Mouse (Mus musculus) T-helper 2 cell (primary cell): Measurements from ENCODE around the gene Cacna1f.

ENCODE experiments used
- in situ Hi-C: fragments of 300-600 bp; cut with MboI, MseI; formaldehyde crosslinking; loops from one replicate; pipeline ENCODE4 v1.15.1; 2025; ENCODE audit warnings: high pct_unique_total_duplicates

Cacna1f gene

GRCm38 (mm10) chrX:7674284-7675000 lies 67.6 kb downstream of the Cacna1f start:
- in situ Hi-C loops = no loop called here

- in situ Hi-C loops = loop anchor here (5.0 kb wide), 1 partner anchor 33 kb away; no protein-coding TSS in a partner anchor
Measured at GRCm38 (mm10) chrX:7675001-7675380, 68.1 kb downstream of the Cacna1f start.

- in situ Hi-C loops = loop anchor here (5.0 kb wide), 1 partner anchor 37 kb away; no protein-coding TSS in a partner anchor
Measured at GRCm38 (mm10) chrX:7678986-7679385, 72.1 kb downstream of the Cacna1f start.

- in situ Hi-C loops = loop anchor here (5.0 kb wide), 1 partner anchor 37 kb away; no protein-coding TSS in a partner anchor
Measured at GRCm38 (mm10) chrX:7679405-7680056, 72.6 kb downstream of the Cacna1f start.

GRCm38 (mm10) chrX:7680057-7680412 lies 73.2 kb downstream of the Cacna1f start:
- in situ Hi-C loops = no loop called here

GRCm38 (mm10) chrX:7680864-7681263 lies 74.0 kb downstream of the Cacna1f start, which contains the start of gene Magix:
TSS of gene Magix (minus strand) at chrX:7681251.
- in situ Hi-C loops = no loop called here
